Mouse (Mus musculus) skeletal muscle tissue, postnatal 0 days (tissue): ENCODE measurements around the gene Gm3072. TPM values are rescaled to one million over a fixed set of nuclear protein-coding genes. Genes with fewer than 3 reads are reported as not detected.

Source experiments
- polyA plus RNA-seq: library from polyadenylated mRNA; unstranded; fragments of >200 nt; fragmentation: Nextera tagmentation; extraction: Ambion mirVana; gene quantifications from 2 replicates; pipeline ENCODE4 v1.2.1, GENCODE M21; 2015

The Gm3072 gene
- not detected in 2 replicates for polyA plus RNA-seq

DNA sequence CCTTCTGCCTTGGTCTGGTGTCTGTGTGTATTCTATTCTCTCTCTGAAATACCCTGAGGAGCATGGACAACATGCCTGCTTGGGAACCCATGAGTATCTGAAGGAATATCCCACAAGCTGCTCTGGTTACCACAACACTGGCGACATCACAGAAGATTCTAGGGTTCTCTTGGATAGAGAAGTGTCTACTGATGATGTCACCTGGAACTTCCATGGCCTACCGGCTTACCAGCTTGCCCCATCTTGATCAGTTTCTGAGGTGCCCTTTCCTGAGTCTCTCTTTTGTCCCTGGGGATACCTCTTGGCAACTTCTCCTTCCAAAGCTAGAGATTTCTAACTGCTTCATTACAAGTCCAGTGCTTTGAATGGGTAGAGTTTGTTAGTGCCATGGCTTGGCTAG is at the start of gene Gm3072:
Gene Gm3072 (minus strand): TSS at position 101 of the 400 bp plus-strand sequence.

DNA sequence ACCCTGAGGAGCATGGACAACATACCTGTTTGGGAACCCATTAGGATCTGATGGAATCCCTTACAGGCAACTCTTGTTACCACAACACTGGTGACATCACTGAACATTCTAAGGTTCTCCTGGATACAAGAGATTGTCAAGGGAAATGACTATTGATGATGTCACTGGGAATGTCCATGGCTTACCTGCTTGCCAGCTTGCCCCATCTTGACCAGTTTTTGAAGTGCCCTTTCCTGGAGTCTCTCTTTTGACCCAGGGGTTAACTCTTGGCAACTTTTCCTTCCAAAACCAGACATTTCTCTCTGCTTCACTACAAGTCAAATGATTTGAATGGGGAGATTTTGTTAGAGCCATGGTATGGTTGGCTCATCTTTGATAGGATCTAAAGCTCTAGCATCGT is 22.0 kb upstream of the Gm3072 start, which contains the start of gene Gm3676:
Gene Gm3676 (minus strand): TSS at position 101 of the 400 bp plus-strand sequence.

DNA sequence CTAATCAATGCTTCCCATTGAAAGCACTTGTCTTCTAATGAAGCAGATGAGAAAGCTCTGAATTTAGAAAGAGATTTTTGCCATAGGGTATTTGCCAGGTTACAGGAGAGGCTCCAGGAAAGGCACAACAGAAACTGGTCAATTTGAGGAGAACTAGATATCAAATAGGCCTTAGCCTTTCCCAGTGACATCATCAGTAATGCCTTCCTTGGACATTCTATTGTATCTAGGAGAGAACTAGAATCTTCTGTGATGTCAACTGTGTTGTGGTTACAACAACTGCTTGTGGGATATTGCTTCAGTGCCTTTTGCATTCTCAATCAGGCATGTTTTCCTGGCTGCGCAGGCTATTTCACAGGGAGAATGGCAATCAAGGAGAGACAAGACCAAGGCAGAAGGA is 51.5 kb downstream of the Gm3072 start, which contains the start of gene 1700049E17Rik2:
Gene 1700049E17Rik2 (plus strand): TSS at position 301 of the 400 bp plus-strand sequence.

Other genes starting within 250 kb of the Gm3072 start
- gene Gm7945, start 238.2 kb downstream of the Gm3072 start, polyA plus RNA-seq = not detected in 2 replicates
- not detected in 2 replicates for gene Gm6482, start 216.3 kb downstream of the Gm3072 start, polyA plus RNA-seq
- not detected in 2 replicates for gene Gm7954, start 171.1 kb downstream of the Gm3072 start, polyA plus RNA-seq
- gene Gm3486, start 135.1 kb downstream of the Gm3072 start, polyA plus RNA-seq = not detected in 2 replicates
- gene Gm7970, start 69.0 kb downstream of the Gm3072 start, polyA plus RNA-seq = not detected in 2 replicates
- gene 1700049E17Rik2, start 51.4 kb downstream of the Gm3072 start, polyA plus RNA-seq = not detected in 2 replicates
- not detected in 2 replicates for gene Gm3676, start 21.9 kb upstream of the Gm3072 start, polyA plus RNA-seq
- not detected in 2 replicates for gene Gm8068, start 77.3 kb upstream of the Gm3072 start, polyA plus RNA-seq
- not detected in 2 replicates for gene Gm7929, start 126.0 kb upstream of the Gm3072 start, polyA plus RNA-seq
- gene Gm47189, start 147.8 kb upstream of the Gm3072 start, polyA plus RNA-seq = not detected in 2 replicates